Mouse (Mus musculus): ENCODE data around the gene Acer3.

Acer3 gene

GRCm38 (mm10) chr7:98332678-98333397 is 11.8 kb upstream of the Acer3 start:
- DNase-seq (ENCODE audit: extremely low spot score), result no peak

- DNase-seq (ENCODE audit: extremely low spot score), result no peak
Observed at GRCm38 (mm10) chr7:98331932-98332331, 10.9 kb upstream of the Acer3 start.

DNA sequence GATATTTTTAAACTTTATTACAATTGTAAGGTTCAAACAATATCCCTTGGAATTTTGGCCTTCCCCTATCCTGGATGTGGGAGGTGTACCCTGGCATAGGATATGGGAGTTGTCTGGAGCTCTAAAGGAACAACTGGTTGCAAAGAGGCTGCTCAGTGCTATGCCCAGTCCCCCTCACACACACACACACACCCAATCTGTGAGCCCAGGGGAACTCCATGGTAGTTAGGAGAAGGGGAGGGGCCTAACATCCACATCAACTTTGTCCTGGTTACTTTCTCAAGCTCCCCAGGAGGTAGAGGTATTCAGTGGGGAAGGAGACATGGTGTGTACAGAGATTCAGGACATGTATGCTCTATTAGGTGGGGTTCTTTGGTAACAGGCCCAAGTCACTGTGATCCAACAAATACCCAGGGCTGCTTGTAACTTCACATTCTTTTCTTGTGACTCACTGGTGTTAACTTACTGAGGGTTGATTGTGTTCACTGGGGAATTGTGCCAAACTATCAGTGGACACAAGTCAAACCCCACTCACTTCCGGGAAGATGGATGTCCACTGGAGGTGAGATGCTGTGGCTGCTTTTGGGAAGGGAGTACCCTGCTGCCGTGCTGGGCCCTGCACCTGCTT is 9.5 kb upstream of the Acer3 start:
- DNase-seq (ENCODE audit: extremely low spot score), result no peak

DNA sequence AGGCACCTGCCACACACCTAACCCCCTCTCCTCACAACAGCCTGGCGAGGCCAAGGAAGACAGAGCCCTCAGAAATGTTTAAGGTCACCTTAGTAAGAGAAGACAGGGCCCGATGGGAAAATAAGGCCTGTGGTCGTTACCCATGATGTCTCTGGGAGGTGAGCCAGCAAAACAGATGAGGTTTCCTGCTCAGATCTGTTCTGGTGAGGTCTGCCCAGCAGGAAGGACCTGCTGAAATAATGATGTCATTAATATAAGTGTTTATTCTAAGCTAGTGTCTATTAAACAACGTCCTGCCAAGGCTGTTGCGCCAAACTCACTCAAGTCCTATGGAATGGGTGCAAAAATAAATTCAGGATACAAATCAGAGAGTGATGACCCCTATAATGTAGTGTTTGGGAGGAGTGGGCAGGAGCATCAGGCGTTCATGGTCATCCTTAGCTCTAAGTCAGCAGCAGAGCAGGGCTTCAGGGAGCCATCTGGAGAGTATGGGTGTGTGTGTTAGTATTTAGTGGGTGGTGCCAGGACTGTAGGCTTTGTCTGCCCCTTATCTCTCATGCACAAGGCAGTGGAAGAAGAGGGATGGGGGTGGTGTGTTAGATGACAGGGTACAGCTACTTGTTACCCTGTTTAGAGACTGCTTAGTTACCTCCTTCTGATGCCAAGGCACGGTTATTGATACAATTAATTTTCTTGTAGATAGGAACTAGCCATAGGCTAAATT is 8.8 kb upstream of the Acer3 start:
- no peak for DNase-seq (ENCODE audit: extremely low spot score)

DNA sequence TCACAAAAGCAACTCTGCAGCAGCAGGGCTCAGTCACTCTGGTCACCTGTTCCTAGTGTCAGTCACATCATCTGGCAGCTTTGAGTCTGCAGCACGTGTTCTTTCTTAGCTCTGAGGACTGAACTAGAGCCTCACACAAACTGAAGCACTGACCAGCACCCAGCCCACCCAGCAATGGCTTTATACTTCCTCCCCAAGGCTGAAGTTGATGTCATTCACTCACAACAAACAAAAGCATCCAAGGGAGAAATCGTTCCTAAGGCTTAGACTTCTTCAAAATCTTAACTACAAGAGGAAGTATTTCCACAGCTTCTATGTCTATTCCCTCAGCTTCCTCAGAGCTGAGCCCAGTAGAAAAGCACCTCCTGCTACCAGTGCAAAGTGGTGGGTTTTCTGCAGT is 7.3 kb upstream of the Acer3 start:
- DNase-seq (ENCODE audit: extremely low spot score), result no peak

DNA sequence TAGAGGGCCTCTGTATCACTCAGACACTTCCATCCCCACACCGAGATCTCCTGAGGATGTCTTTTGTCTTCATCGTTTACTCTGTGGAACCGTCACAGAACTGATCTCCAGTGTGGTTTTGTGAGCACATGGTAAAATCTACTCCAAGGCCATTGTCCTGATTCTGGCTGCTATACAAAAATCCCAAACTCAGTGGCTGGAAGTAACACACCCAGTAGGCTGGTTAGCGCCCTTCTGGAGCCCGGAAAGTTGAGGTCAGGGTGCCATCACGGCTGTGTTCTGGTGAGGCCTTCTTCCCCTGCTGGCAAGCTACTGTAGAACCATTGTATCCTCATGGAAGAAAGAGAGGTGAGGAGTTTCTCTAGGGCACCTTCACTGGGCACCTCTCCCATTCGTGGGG is 5.0 kb upstream of the Acer3 start:
- no peak for DNase-seq (ENCODE audit: extremely low spot score)

DNA sequence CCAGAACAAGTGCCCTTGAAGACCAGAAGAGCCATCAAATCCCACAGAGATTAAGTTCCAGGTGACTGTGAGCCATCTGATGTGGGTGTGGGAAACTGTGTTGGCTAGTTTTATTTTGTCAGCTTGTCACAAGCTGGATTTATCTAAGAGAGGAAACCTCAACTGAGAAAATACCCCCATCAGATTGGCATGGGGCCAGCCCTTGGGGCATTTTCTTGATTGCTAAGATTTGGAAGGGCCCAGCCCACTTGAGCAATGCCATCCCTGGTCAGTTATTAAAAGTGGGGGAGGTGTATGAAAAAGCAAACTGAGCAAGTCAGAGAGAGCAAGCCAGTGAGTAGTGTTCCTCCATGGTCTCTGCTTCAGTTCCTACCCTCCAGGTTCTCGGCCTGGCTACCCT is 3.2 kb upstream of the Acer3 start:
- DNase-seq (ENCODE audit: extremely low spot score), result no peak

DNA sequence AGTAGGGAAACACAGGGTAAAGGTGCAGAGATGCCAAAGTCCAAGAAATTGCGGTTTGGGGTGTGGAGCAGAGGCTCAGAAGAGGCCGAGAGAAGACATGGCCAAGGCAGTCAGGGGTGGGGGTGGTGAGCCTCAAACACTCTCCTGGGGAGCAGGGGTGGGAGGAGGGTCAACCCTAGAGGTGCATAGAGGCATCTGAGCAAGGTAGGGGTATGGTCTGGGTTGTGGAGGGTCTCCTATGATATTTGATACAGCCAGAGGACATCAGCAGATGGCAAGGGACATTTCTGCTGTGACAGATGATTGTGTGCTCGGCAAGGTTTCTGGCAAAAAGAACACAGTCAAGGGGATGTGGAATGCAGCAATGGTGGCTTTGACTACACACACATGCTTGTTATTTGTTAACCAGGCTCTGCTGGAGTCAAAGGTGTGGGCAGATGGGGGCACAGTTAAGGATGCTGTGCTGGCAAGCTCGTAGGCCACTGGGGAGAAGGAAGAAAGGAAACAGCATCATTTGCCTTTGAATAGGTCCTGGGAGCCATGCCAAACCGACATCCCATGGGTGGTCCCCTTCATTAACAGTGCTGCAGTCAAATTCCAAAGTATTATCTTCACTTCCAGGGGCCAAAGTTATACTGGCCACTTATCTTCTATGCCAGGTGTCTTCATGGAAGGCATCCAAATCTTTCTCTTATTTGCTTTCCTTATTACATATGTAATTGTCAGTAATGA is 2.4 kb upstream of the Acer3 start:
- DNase-seq (ENCODE audit: extremely low spot score), result no peak

GRCm38 (mm10) chr7:98322415-98322814 is 1.4 kb upstream of the Acer3 start:
- DNase-seq (ENCODE audit: extremely low spot score), result no peak

DNA sequence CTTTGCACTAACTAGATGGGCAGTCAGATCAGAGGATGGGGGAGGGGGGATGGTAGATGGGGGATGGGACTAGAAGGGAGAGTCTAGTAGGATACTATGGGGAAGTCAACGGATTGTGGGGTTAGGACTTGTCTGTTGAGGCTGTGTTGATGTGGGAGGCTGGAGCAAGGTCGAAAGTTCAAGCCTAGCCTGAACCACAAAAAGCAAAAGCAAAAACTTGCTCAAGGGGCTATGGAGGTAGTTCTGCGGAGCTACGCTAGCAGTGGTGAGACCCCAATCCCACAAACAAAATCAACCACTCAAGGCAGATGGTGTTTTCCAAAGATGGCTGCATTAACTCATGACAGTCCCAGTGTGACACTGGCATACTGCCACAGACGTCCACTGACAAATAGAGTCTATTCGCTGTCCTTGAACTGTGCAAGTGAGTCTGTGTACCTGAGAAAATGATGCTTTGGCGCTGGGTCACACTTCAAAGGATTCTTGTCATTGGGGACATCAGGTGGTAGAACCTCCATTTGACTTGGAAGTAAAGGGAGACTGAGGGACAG is 927 bp downstream of the Acer3 start:
- no peak for DNase-seq (ENCODE audit: extremely low spot score)

DNA sequence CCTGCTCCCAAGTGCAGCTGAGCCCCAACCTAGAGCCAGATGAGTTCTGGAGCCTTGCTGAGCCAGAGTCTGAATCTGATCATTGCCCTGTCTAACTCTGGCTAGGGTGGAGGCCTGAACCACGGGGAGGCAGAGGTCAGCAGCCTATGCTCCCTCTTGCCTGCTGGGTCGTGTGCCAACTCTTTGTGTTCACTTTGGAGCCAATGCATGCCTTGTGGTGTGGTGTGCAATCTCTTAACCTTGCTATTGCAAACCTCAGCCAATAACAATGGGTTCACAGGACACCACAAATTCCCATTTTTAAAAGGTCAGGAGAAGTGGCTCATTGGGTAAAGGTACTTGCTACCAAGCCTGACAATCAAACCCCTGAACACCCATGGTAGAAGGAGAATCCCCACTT is 4.4 kb downstream of the Acer3 start:
- DNase-seq (ENCODE audit: extremely low spot score), result no peak

GRCm38 (mm10) chr7:98315087-98315486 is 5.9 kb downstream of the Acer3 start:
- no peak for DNase-seq (ENCODE audit: extremely low spot score)

- DNase-seq (ENCODE audit: extremely low spot score), result no peak
Observed at GRCm38 (mm10) chr7:98312185-98312920, 8.7 kb downstream of the Acer3 start.

- DNase-seq (ENCODE audit: extremely low spot score), result no peak
Observed at GRCm38 (mm10) chr7:98310266-98310665, 10.7 kb downstream of the Acer3 start.

DNA sequence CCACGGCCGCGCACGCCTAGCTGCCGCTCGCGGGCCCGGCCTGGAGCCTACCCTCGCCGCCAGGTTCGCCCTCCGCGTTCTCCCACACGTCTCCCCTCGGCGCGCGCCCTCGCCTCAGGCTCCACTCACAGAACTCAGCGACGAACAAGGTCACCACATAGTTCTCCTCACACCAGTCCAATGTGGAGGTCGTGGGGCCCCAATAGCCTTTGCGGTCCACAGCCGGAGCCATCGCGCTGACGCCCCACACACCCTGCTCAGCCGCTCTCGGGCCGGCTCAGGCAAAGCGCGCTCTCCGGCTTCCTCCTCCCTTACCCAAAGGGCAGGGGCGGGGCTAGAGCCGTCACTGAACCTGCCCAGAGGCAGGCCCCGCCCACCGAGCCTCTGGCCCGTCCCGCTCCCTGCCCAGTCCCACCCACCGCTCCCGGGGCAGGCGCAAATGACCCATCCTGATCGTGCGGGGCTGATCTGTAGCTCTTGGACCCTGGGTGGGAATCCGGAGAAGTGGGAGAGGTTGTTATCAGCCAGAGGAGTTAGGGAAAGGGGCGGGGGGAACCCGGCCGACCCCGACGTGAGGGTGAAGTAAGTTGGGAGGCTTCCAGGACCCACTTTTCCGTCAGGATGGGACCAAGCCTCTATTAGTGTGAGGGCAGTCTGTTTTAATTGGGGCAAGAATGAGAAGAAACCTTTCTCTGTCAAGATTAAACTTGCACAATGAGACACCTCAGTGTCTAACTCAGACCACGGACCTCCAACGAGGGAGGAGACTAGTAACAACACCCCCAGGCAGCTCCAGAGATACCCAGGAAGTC is 11.6 kb downstream of the Acer3 start:
- peak; percentile 96 for DNase-seq (ENCODE audit: extremely low spot score)

- DNase-seq (ENCODE audit: extremely low spot score), result peak; percentile 12
Observed at GRCm38 (mm10) chr7:98308607-98309218, 12.3 kb downstream of the Acer3 start.

DNA sequence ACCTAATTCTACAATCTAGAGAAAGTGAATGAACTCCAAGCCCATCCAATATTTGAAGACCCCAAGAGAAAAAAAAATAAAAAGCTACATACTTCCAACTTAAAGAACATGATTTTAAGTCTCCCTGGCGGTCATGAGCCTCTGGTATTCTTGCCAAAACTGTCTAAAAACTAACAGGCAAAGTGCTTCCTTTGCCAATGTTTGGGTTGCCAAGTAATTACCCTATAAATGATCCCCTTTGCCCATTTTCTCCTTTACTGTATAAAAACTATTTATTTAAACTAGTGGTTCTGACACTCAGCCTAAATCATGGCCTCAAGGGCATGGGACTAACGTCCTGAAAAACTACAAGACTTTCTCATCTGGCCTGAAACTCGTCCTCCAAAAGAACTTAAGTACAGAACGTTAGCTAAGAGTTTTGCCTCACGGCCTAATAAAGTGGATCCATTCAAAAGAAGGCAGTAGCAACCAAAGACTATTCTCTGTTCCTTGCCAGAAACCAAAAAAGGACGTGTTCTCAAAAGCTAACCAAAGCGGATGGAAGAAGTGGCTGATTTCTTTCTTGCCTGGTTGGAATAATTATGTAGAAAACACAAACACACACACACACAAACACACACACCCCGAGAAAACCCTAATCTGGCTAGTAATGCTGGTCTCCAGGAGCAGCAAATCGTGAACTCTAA is 12.9 kb downstream of the Acer3 start:
- no peak for DNase-seq (ENCODE audit: extremely low spot score)

- DNase-seq (ENCODE audit: extremely low spot score), result no peak
Observed at GRCm38 (mm10) chr7:98307411-98307810, 13.6 kb downstream of the Acer3 start.

GRCm38 (mm10) chr7:98292901-98293300 is 28.1 kb downstream of the Acer3 start:
- no peak for DNase-seq (ENCODE audit: extremely low spot score)

Measured in embryo, embryonic 9.5 days (tissue).